Mouse (Mus musculus) embryo, embryonic 11.5 days (tissue): Measurements from ENCODE around the gene Icam5.
"Not testable (repeated sequence)": the region's sequence is repeated elsewhere in the genome, so short reads cannot be mapped to it uniquely, and the experiment has no call there.

Source experiments
- DNase-seq: peaks from one replicate; pipeline ENCODE4 v3.0.0-alpha.2; 2012; ENCODE audit warnings: low read depth, low spot score

Gene Icam5

GRCm38 (mm10) chr9:21034481-21035085, 2.7 kb downstream of the Icam5 start:
- no peak for DNase-seq

GRCm38 (mm10) chr9:21035586-21035985, 3.7 kb downstream of the Icam5 start:
- no peak for DNase-seq

GRCm38 (mm10) chr9:21036161-21036560, 4.3 kb downstream of the Icam5 start:
- no peak for DNase-seq

GRCm38 (mm10) chr9:21036666-21037065, 4.8 kb downstream of the Icam5 start:
- no peak for DNase-seq

- no peak for DNase-seq
Observed at GRCm38 (mm10) chr9:21037481-21037891, 5.6 kb downstream of the Icam5 start.

- no peak for DNase-seq
Observed at GRCm38 (mm10) chr9:21039779-21040178, 7.9 kb downstream of the Icam5 start.

GRCm38 (mm10) chr9:21041308-21041707, 9.4 kb downstream of the Icam5 start:
- DNase-seq: no peak

GRCm38 (mm10) chr9:21043563-21043962, 11.7 kb downstream of the Icam5 start:
- no peak for DNase-seq

- DNase-seq: not testable (repeated sequence)
Observed at GRCm38 (mm10) chr9:21044785-21045184, 12.9 kb downstream of the Icam5 start.

- no peak for DNase-seq
Observed at GRCm38 (mm10) chr9:21045235-21045634, 13.4 kb downstream of the Icam5 start.

- DNase-seq: no peak
Observed at GRCm38 (mm10) chr9:21051578-21051977, 19.7 kb downstream of the Icam5 start.

GRCm38 (mm10) chr9:21062928-21063327, 31.1 kb downstream of the Icam5 start:
- no peak for DNase-seq

GRCm38 (mm10) chr9:21067006-21067684, 35.3 kb downstream of the Icam5 start, which contains the start of gene Zglp1:
Gene Zglp1, minus strand, starts transcription at chr9:21067093.
- no peak for DNase-seq

- DNase-seq: no peak
Observed at GRCm38 (mm10) chr9:21072641-21073040, 40.8 kb downstream of the Icam5 start.

- peak; percentile 85 for DNase-seq
Observed at GRCm38 (mm10) chr9:21073044-21073840, 41.4 kb downstream of the Icam5 start, which contains the start of the genes Gm49373 and Fdx1l. Gene Gm49373, minus strand, starts transcription at chr9:21073096. Gene Fdx1l, minus strand, starts transcription at chr9:21073614.

- no peak for DNase-seq
Observed at GRCm38 (mm10) chr9:21074173-21074572, 42.3 kb downstream of the Icam5 start.

- no peak for DNase-seq
Observed at GRCm38 (mm10) chr9:21075625-21076024, 43.8 kb downstream of the Icam5 start.

- DNase-seq: no peak
Observed at GRCm38 (mm10) chr9:21081127-21081526, 49.3 kb downstream of the Icam5 start.

GRCm38 (mm10) chr9:21083324-21083723, 51.5 kb downstream of the Icam5 start:
- no peak for DNase-seq
